Mouse (Mus musculus) Muller cell, postnatal 12 days (primary cell): ENCODE measurements around the gene Sgms2.

Source experiments
- DNase-seq: peaks from one replicate; pipeline ENCODE4 v3.0.0-alpha.2; 2015; ENCODE audit errors: inconsistent ontology term

Gene Sgms2

GRCm38 (mm10) chr3:131307811-131308210 is 183.4 kb downstream of the Sgms2 start:
- no peak for DNase-seq

DNA sequence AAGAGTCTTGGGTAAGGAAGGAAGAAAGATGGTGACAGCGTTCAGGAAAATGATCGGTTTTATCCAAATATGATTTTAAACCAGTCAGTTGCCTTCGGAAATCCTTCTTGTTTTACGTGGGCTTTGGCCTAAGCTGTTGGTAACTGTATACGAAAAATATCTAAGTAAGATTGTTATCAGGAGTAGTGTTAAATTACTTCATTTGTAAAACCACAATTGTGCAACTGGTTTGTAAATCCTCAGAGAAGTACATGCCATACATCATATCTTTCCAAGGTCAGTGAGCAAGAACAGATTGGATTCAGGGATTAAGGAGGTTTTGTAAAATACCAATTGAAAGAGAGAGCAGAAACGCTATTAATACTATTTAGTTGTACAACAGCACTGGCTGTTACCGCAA is 185.0 kb downstream of the Sgms2 start:
- DNase-seq, result no peak

GRCm38 (mm10) chr3:131303320-131303714 is 187.9 kb downstream of the Sgms2 start:
- DNase-seq, result no peak

GRCm38 (mm10) chr3:131302452-131303319 is 188.5 kb downstream of the Sgms2 start, which contains the start of gene Cyp2u1:
Cyp2u1 (minus strand) TSS chr3:131303227.
- peak; percentile 95 for DNase-seq

DNA sequence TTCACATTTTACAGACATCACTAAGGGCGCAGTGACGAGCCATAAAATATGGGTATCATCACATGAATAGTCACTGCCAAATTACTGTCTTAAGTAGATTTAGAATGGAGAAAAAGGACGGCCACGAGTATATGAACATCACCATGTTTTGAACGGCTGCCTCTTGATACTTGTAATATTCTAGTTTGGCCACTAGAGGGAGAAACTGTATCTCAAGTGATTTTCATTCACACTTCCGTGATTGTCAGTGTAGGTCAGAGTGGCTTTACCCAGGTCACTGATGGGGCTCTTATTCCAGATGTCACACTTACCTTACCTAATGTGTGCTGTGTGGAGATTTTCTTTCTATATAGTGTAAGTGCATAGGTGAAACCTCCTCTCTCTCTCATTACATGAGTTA is 191.3 kb downstream of the Sgms2 start:
- peak; percentile 40 for DNase-seq

- DNase-seq, result no peak
These were observed 192.1 kb downstream of the Sgms2 start for GRCm38 (mm10) chr3:131299078-131299477.

- no peak for DNase-seq
These were observed 194.3 kb downstream of the Sgms2 start for GRCm38 (mm10) chr3:131296893-131297292.

- DNase-seq, result no peak
These were observed 195.6 kb downstream of the Sgms2 start for GRCm38 (mm10) chr3:131295513-131296200.

DNA sequence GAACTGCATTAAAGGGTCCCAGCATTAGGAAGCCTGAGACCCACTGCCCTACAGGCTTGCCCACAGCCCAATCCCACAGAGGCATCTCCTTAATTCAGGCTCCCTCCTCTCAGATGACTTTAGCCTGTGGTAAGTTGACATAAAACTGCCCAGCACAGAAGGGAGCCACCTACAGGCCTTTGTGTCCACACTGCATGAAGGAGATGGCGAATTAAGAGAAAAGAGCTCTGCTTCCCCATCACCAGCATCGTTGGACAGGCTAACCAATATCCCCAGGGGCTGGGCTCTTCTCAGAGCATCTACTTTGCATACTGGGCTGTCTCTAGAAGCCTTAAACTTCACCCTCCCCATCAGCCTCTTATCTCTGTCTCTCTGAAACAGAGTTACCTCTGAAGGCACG is 196.7 kb downstream of the Sgms2 start:
- DNase-seq, result no peak

GRCm38 (mm10) chr3:131292959-131293358 is 198.3 kb downstream of the Sgms2 start:
- DNase-seq, result no peak

DNA sequence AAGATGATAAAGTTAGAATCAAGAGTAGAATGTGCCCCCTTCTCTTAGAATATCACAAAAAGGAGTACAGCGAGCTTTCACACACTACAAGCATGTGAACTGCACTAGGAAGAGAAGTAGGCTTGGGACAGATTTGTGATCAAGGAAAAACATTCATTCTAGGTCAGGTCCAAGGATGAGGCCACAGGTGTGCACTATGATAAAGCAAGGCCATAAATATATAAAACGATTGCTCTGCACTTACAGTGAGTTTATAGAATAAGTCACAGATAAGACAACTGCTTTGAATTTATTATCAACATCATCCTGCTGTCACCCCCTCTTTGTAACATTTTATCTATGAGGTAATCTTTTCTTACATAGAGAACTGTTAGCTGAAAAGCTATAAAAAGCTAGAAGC is 198.9 kb downstream of the Sgms2 start:
- DNase-seq, result no peak

DNA sequence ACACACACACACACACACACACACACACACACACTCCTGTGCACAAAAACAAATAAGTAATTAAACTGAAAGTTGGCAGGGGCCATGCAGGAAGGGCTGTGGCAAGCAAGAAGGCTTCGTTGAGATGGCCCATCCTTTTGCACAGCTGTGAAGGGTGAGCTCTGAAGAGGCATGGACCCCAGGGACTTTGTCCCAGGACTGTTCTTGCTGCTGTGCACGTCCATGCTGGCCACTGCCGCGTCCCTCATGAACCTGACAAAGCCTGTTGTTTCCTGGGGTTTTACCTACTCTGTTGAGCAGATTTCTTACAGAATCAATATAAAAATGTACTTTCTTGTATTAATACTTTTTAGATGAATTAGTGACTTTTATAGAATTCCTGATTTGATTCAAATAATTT is 199.3 kb downstream of the Sgms2 start:
- no peak for DNase-seq

GRCm38 (mm10) chr3:131274151-131274550 is 217.1 kb downstream of the Sgms2 start:
- DNase-seq, result no peak

GRCm38 (mm10) chr3:131272374-131273100 is 218.7 kb downstream of the Sgms2 start:
- no peak for DNase-seq

DNA sequence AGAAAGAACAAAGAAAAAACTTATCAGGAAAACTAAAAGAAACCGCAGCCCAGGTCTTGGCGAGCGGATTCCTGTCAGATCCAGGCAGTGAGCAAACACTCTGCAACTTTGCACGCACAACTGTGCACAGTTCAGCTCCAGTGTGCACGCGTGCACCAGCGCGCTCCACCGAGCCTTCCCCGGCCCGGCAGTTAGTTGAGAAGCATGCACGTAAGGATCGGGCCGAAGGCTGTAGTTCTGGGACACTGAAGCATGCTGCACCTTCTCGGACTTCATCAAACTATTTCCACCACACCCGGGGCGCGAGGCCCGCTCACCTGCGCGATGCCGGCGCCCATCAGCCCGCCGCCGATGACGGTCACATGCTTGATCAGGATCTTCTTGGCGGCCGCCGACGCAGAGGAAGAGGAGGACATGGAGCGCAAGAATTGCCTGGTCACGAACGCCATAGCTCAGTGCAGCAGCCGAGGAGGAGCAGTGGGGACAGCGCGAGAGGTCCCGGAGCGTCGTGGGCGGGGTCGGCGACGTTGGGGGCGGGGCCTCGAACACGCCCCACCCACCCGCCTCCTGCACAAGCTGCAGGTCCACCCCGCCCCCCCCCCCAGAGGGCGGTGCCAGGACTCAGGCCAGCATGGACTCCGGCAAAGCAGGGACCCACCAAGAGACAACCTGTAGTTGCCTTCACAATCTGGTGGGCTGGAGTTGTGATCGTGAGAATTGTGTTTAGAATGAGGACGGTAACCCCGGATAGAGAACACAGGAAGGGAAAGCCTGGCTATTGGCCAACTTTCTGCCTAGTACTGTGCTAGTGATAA is 219.4 kb downstream of the Sgms2 start, which contains the start of gene Hadh:
Hadh (minus strand) TSS at position 543 of the 815 bp plus-strand sequence.
- DNase-seq, result peak; percentile 94

- DNase-seq, result peak; percentile 55
These were observed 220.1 kb downstream of the Sgms2 start for GRCm38 (mm10) chr3:131271157-131271556.

DNA sequence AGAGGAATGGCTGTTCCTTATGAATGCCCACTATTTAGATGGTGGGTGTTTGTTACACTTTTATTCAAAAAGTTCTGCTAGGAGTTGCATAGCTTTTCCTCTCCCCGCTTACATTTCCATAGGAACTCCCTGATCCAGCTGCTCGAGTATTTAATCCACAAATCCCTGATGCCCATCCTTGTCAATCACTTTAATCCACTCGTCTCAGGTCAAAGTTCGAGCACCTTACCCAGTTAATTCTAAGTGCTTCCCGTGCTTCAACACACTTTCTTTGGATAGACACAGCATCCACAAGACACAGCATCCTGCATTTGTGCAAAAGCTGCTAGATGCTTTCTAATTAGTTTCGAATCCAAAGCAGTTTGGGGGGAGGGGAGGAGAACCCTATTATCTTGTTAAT is 220.8 kb downstream of the Sgms2 start:
- DNase-seq, result no peak
